Mouse (Mus musculus) limb, embryonic 10.5 days (tissue): Measurements from ENCODE around the gene Sptbn4. TPM values are rescaled to one million over a fixed set of nuclear protein-coding genes. Genes with fewer than 3 reads are reported as not detected.

ENCODE experiments used
- DNase-seq: peaks from one replicate; pipeline ENCODE4 v3.0.0-alpha.2; 2017; ENCODE audit warnings: low spot score
- H3K27ac ChIP-seq: fragments of 300-500 bp; sonication (generic); 2 replicates; pipeline ENCODE4 v1.5.1; 2016; ENCODE audit warnings: mild to moderate bottlenecking
- H3K27me3 ChIP-seq: fragments of 300-500 bp; sonication (generic); 2 replicates; pipeline ENCODE4 v1.6.1; 2016; ENCODE audit warnings: low read depth, mild to moderate bottlenecking; ENCODE audit not compliant: poor library complexity, severe bottlenecking
- H3K36me3 ChIP-seq: fragments of 300-500 bp; sonication (generic); 2 replicates; pipeline ENCODE4 v1.6.1; 2016; ENCODE audit warnings: mild to moderate bottlenecking, moderate library complexity
- H3K4me1 ChIP-seq: fragments of 300-500 bp; sonication (generic); 2 replicates; pipeline ENCODE4 v1.6.1; 2016
- H3K4me3 ChIP-seq: fragments of 300-500 bp; sonication (generic); 2 replicates; pipeline ENCODE4 v1.5.1; 2016; ENCODE audit warnings: mild to moderate bottlenecking, moderate library complexity
- H3K9me3 ChIP-seq: fragments of 300-500 bp; sonication (generic); replicated peaks from 2 replicates; pipeline ENCODE4 v1.6.1; 2016; ENCODE audit warnings: mild to moderate bottlenecking
- WGBS: fragments of 180-500 bp; shearing (Covaris S2); methylation state at CpG from one replicate; pipeline ENCODE4 v1.1.7; 2016; 5-methylcytosine and 5-hydroxymethylcytosine counted together
- polyA plus RNA-seq: library from polyadenylated mRNA; unstranded; fragments of >200 nt; fragmentation: Nextera tagmentation; extraction: Ambion mirVana; gene quantifications from 2 replicates; pipeline ENCODE4 v1.2.1, GENCODE M21; 2016

Gene Sptbn4
- polyA plus RNA-seq, 1 experiment from 2014 or later, result 0.15 TPM

DNA sequence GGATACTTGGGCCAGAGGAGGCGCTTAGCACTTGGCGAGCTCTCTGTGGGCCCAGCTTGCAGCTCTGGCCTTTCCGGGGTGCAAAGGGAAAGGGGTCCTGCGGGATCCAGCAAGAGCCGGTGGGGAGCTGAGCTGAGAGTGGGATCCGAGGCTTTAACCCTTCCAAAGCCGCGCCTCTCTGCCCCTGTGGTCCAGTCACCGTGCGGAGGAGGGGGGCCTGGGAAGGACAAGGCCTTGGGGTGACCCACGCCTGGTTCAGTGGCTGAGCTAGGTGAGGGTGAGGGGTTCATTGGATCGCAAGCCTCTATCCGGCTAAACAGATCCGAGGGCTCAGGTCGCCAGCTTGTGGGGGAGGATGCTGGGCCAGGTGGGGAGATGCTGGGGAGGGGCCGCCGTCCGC is 1.4 kb downstream of the Sptbn4 start:
- H3K27me3 ChIP-seq, result peaks cover 49% of the 10 kb centered on the region
- peak overlapping the region; percentile 61 for H3K27ac ChIP-seq
- no peaks in the 10 kb centered on the region for H3K9me3 ChIP-seq
- no peaks in the 10 kb centered on the region for H3K36me3 ChIP-seq
- H3K4me3 ChIP-seq, result peak overlapping the region; percentile 62
- H3K4me1 ChIP-seq, result peaks cover 20% of the 10 kb centered on the region
- 4% methylated on average over 18 of the region's 18 CpGs for WGBS
- peak; percentile 50 for DNase-seq

DNA sequence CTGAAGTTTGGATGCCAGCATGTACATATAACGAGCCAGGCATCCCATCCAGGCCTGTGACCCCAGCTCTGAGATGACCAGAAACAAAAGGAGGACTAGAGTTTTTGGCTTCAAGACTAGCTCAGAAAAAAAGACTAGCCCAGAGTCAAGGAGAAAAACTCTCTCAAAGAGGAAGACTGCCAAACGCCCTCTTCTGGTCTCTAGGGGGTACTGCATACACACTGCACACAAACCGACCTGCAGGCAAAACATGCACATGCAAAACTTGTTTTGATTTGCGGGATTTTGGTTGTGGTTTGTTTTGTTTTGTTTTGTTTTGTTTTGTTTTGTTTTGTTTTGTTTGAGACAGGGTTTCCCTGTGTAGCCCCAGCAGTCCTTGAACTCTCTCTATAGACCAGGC is 7.5 kb downstream of the Sptbn4 start:
- no peaks in the 10 kb centered on the region for H3K4me1 ChIP-seq
- H3K36me3 ChIP-seq, result no peaks in the 10 kb centered on the region
- 85% methylated on average over 4 of the region's 4 CpGs for WGBS
- 0 out of 2 replicates have a peak, but pooled peaks cover 3% of the 10 kb centered on the region for H3K9me3 ChIP-seq
- H3K27ac ChIP-seq, result no peak overlapping the region
- H3K4me3 ChIP-seq, result no peak overlapping the region
- H3K27me3 ChIP-seq, result peaks cover 20% of the 10 kb centered on the region
- DNase-seq, result no peak

- 59% methylated on average over 5 of the region's 5 CpGs for WGBS
- no peak overlapping the region for H3K27ac ChIP-seq
- no peaks in the 10 kb centered on the region for H3K36me3 ChIP-seq
- H3K4me3 ChIP-seq, result no peak overlapping the region
- H3K9me3 ChIP-seq, result 0 out of 2 replicates have a peak, but pooled peaks cover 3% of the 10 kb centered on the region
- H3K4me1 ChIP-seq, result peaks cover 4% of the 10 kb centered on the region
- H3K27me3 ChIP-seq, result peaks cover 29% of the 10 kb centered on the region
- DNase-seq, result peak; percentile 46
Measured at GRCm38 (mm10) chr7:27437544-27437943, 9.9 kb downstream of the Sptbn4 start.

GRCm38 (mm10) chr7:27433794-27434193 is 13.7 kb downstream of the Sptbn4 start:
- 11% methylated on average over 10 of the region's 10 CpGs for WGBS
- Histone ChIP-seq H3K36me3 (no peaks in the 10 kb centered on the region), H3K9me3 (no peaks in the 10 kb centered on the region), H3K4me3 (0 out of 2 replicates have a peak overlapping the region, but pooled peaks have one; percentile 8), H3K27me3 (peaks cover 37% of the 10 kb centered on the region), H3K4me1 (peaks cover 4% of the 10 kb centered on the region), H3K27ac (no peak overlapping the region)
- DNase-seq, result no peak

DNA sequence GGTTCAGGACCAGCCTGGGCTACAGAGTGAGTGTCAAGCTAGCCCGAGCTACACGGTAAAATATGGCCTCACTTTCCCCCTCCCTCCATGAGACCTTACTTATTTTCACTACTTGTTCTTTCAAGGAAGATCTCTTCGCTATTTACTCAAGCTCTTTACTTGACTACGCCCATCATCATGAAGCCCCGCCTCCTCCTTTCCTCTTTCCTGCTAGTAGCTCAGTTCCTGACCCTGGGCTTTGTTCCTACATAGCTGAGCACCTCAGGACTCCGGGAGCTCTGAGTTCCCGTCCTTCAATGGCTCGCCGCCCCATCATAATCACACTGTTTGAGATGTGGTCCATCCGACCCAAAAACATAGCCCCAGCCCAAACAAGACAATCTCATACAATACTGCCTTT is 14.1 kb downstream of the Sptbn4 start:
- Histone ChIP-seq H3K27ac (no peak overlapping the region), H3K4me3 (no peak overlapping the region), H3K9me3 (no peaks in the 10 kb centered on the region), H3K4me1 (peaks cover 4% of the 10 kb centered on the region), H3K27me3 (peaks cover 37% of the 10 kb centered on the region), H3K36me3 (no peaks in the 10 kb centered on the region)
- WGBS, result 25% methylated on average over 10 of the region's 10 CpGs
- no peak for DNase-seq

GRCm38 (mm10) chr7:27429135-27429534 is 18.4 kb downstream of the Sptbn4 start:
- H3K27me3 ChIP-seq, result peaks cover 25% of the 10 kb centered on the region
- no peaks in the 10 kb centered on the region for H3K9me3 ChIP-seq
- WGBS, result 63% methylated on average over 2 of the region's 2 CpGs
- no peak overlapping the region for H3K27ac ChIP-seq
- no peak for DNase-seq
- peaks cover 4% of the 10 kb centered on the region for H3K4me1 ChIP-seq
- no peak overlapping the region for H3K4me3 ChIP-seq
- H3K36me3 ChIP-seq, result no peaks in the 10 kb centered on the region

- Histone ChIP-seq H3K9me3 (no peaks in the 10 kb centered on the region), H3K27ac (no peak overlapping the region)
- WGBS, result 87% methylated on average over 11 of the region's 11 CpGs
Measured at GRCm38 (mm10) chr7:27428002-27428401, 19.5 kb downstream of the Sptbn4 start.

GRCm38 (mm10) chr7:27427387-27427786 is 20.1 kb downstream of the Sptbn4 start:
- no peak overlapping the region for H3K4me3 ChIP-seq
- H3K36me3 ChIP-seq, result no peaks in the 10 kb centered on the region
- no peak for DNase-seq
- no peak overlapping the region for H3K27ac ChIP-seq
- peaks cover 7% of the 10 kb centered on the region; the same call in 1 of the 2 replicates for H3K27me3 ChIP-seq
- H3K4me1 ChIP-seq, result no peaks in the 10 kb centered on the region
- H3K9me3 ChIP-seq, result no peaks in the 10 kb centered on the region
- WGBS, result 88% methylated on average over 1 of the region's 1 CpGs

More at GRCm38 (mm10) chr7:27428002-27428401, 19.5 kb downstream of the Sptbn4 start:
- Histone ChIP-seq H3K4me3 (no peak overlapping the region), H3K27me3 (peaks cover 13% of the 10 kb centered on the region), H3K36me3 (no peaks in the 10 kb centered on the region), H3K4me1 (no peaks in the 10 kb centered on the region)
- no peak for DNase-seq

DNA sequence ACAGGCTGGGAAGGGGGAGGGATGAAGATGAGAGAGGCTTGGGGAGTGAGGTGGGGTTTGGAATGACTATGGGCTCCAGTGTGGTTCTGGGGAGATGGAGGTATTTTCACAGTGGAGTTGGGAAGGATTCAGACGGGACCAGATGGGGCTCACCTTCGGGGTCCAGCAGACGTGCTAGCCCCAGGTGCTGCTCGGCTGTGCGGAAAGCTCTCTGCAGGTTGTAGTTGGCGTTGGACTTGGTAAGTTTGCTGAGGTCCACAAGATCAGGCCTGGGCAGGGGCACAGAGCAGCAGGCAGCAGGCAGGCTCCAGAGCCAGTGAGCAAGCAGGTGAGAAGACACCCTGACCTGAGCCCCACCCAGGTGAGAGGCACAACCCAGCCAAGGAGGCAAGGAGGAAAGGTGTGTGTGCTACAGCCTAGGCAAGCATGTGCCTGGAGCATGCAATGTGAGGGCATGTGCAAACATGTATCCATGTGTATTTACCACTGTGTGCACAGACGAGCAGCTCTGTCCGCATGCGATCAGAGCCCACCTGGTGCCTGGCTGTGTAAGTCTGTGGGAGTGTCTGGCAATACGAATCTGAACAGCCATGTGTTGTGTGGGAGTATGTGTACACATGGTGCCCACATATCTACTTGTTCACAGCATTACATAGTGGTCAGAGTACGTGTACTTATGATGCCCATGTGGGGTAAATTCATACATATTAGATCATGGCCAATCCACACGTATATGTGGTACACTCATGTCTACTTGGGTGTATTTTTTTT is 23.7 kb downstream of the Sptbn4 start:
- 89% methylated on average over 12 of the region's 12 CpGs for WGBS
- Histone ChIP-seq H3K4me1 (no peaks in the 10 kb centered on the region), H3K4me3 (no peak overlapping the region), H3K27ac (no peak overlapping the region), H3K27me3 (no peaks in the 10 kb centered on the region), H3K9me3 (no peaks in the 10 kb centered on the region), H3K36me3 (no peaks in the 10 kb centered on the region)
- DNase-seq, result no peak

DNA sequence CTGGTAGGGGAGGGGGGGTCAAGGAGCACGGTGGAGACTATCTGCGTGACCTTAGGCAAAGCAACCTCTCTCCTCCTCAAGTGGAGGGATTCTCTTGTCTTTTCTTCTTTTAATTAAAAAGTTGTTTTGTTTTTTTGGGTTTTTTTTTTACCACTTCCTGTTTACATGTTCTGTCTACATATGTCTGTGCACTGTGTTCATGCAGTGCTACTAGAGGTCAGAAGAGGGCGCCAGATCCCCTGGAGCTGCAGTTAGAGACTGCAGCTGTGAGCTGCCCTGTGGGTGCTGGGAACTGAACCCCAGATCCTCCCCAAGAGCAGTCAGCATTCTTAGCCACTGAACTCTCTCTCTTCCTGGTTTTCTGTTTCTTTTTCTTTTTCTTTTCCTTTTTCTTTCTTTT is 28.4 kb downstream of the Sptbn4 start:
- no peak for DNase-seq

GRCm38 (mm10) chr7:27417151-27417550 is 30.3 kb downstream of the Sptbn4 start:
- no peak overlapping the region for H3K4me3 ChIP-seq
- no peak for DNase-seq
- H3K9me3 ChIP-seq, result no peaks in the 10 kb centered on the region
- H3K27me3 ChIP-seq, result peaks cover 5% of the 10 kb centered on the region; the same call in 1 of the 2 replicates
- H3K36me3 ChIP-seq, result no peaks in the 10 kb centered on the region
- H3K4me1 ChIP-seq, result no peaks in the 10 kb centered on the region
- 69% methylated on average over 2 of the region's 2 CpGs for WGBS
- no peak overlapping the region for H3K27ac ChIP-seq

More for the DNA sequence above, 28.4 kb downstream of the Sptbn4 start:
- Histone ChIP-seq H3K27ac (no peak overlapping the region), H3K27me3 (peaks cover 5% of the 10 kb centered on the region; the same call in 1 of the 2 replicates), H3K4me1 (no peaks in the 10 kb centered on the region), H3K9me3 (no peaks in the 10 kb centered on the region), H3K36me3 (no peaks in the 10 kb centered on the region), H3K4me3 (no peak overlapping the region)
- 73% methylated on average over 3 of the region's 3 CpGs for WGBS

GRCm38 (mm10) chr7:27408379-27409176 is 38.9 kb downstream of the Sptbn4 start:
- Histone ChIP-seq H3K36me3 (no peaks in the 10 kb centered on the region), H3K4me1 (peaks cover 23% of the 10 kb centered on the region), H3K4me3 (peak overlapping the region; percentile 59), H3K9me3 (no peaks in the 10 kb centered on the region), H3K27me3 (peaks cover 74% of the 10 kb centered on the region), H3K27ac (peak overlapping the region; percentile 44; the same call in 1 of the 2 replicates)
- peak; percentile 92 for DNase-seq
- WGBS, result under 1% methylated on average over 96 of the region's 96 CpGs

- Histone ChIP-seq H3K36me3 (no peaks in the 10 kb centered on the region), H3K27ac (no peak overlapping the region), H3K9me3 (no peaks in the 10 kb centered on the region), H3K4me3 (peak overlapping the region; percentile 59), H3K27me3 (peaks cover 81% of the 10 kb centered on the region), H3K4me1 (peaks cover 23% of the 10 kb centered on the region)
- peak; percentile 35 for DNase-seq
- 41% methylated on average over 8 of the region's 8 CpGs for WGBS
Measured at GRCm38 (mm10) chr7:27407816-27408215, 39.7 kb downstream of the Sptbn4 start.
